23 mouse cellular contexts compared by ENCODE assay signal in the genomic region with DNA sequence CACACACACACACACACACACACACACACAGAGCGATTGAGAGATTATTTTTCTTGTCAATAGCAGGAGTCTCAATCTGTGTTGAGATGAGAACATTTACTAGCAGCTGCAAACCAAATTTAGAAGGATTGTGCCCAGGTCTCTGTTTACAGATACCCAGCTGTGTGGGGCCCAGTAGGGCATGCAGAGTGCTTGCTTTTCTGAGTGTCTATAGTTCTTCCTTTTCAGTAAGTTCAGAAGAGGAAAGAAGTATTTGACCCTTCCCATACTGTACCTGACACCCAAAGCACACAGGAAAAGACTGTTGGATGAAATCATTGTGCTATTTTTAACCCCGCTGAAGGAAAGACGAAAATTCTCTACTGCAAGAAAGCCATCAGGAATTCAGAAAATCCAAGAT.
DNase-seq lines count a peak whose midpoint lies in the region; ATAC-seq and TF ChIP-seq lines count a peak whose summit lies in the region.
"Had no signal": no experiment of that assay in that cellular context is flagged by ENCODE, and none has a peak within 500 bp of the region (broad histone marks: within the 10 kb centered on the region; RNA-seq: fewer than 3 reads in every experiment).

No protein-coding gene starts in this region.

- peaks cover 13% of the 10 kb centered on the region; the same call in 1 of the 2 replicates for H3K4me1 ChIP-seq in heart, embryonic 10.5 days
- H3K4me1 ChIP-seq in limb, embryonic 14.5 days (ENCODE audit: control insufficient read depth, insufficient read depth, low read length), result peaks cover 12% of the 10 kb centered on the region
- peaks cover 7% of the 10 kb centered on the region; the same call in 1 of the 2 replicates for H3K4me1 ChIP-seq in limb, embryonic 10.5 days
- H3K4me1 ChIP-seq: liver, embryonic 12.5 days; neural tube, embryonic 12.5 days had no signal

- peak overlapping the region; percentile 66; the same call in 1 of the 2 replicates for H3K27ac ChIP-seq in heart, embryonic 10.5 days
- H3K27ac ChIP-seq in limb, embryonic 14.5 days (replicated peaks; ENCODE audit: low read depth, low read length), result 0 out of 2 replicates have a peak overlapping the region, but pooled peaks have one; percentile 16
- no peak overlapping the region for H3K27ac ChIP-seq in limb, embryonic 10.5 days
- H3K27ac ChIP-seq: hindbrain, postnatal 0 days; kidney, embryonic 15.5 days; left cerebral cortex, adult 2 months; liver, embryonic 12.5 days; neural tube, embryonic 12.5 days had no signal

- peak; percentile 41; the same call in 1 of the 2 replicates for ATAC-seq in limb, embryonic 14.5 days (ENCODE audit: low FRiP score, low read depth)
- ATAC-seq: forebrain, embryonic 14.5 days; hindbrain, postnatal 0 days; intestine, postnatal 0 days; liver, embryonic 12.5 days had no signal

- H3K9ac ChIP-seq in limb, embryonic 14.5 days (ENCODE audit: low read depth, low read length, severe bottlenecking), result no peak overlapping the region
- H3K9ac ChIP-seq: kidney, embryonic 15.5 days; liver, embryonic 12.5 days; neural tube, embryonic 12.5 days had no signal

- H3K27me3 ChIP-seq in heart, embryonic 10.5 days (ENCODE audit: insufficient read depth, poor library complexity, severe bottlenecking), result no peaks in the 10 kb centered on the region
- no peaks in the 10 kb centered on the region for H3K27me3 ChIP-seq in limb, embryonic 14.5 days (ENCODE audit: control insufficient read depth, insufficient read depth, low read length)
- H3K27me3 ChIP-seq in limb, embryonic 10.5 days (ENCODE audit: low read depth, poor library complexity, severe bottlenecking), result no peaks in the 10 kb centered on the region
- H3K27me3 ChIP-seq: kidney, embryonic 15.5 days; liver, embryonic 12.5 days; neural tube, embryonic 12.5 days had no signal

- H3K36me3 ChIP-seq in heart, embryonic 10.5 days, result no peaks in the 10 kb centered on the region
- H3K36me3 ChIP-seq in limb, embryonic 14.5 days (ENCODE audit: control insufficient read depth, insufficient read depth, low read length), result no peaks in the 10 kb centered on the region
- H3K36me3 ChIP-seq in limb, embryonic 10.5 days, result no peaks in the 10 kb centered on the region
- H3K36me3 ChIP-seq: kidney, embryonic 15.5 days; liver, embryonic 12.5 days; neural tube, embryonic 12.5 days had no signal

- TF ChIP-seq POLR2A in limb, embryonic 14.5 days (IDR thresholded peaks at IDR 0.05; ENCODE audit: borderline replicate concordance, extremely low read depth, insufficient read depth, insufficient read length), result no peak

- no peak for DNase-seq in heart, embryonic 10.5 days (ENCODE audit: low spot score)
- no peak for DNase-seq in heart, adult 8-10 months (ENCODE audit: low spot score)
- no peak for DNase-seq in limb, embryonic 14.5 days (ENCODE audit: low spot score)
- no peak for DNase-seq in limb, embryonic 10.5 days (ENCODE audit: low spot score)
- peak; percentile 18 for DNase-seq in thymus, postnatal 0 days (ENCODE audit: low spot score)
- no peak for DNase-seq in thymus, postnatal 10 days (ENCODE audit: low spot score in 2 of 2)
- no peak for DNase-seq in testis, postnatal 10 days (ENCODE audit: low spot score)
- DNase-seq: B cell, adult 2 months; cerebellum, adult 8-10 months; gastrocnemius, postnatal 14 days; kidney, postnatal 4 days; layer of hippocampus, adult 9-11 months; left cerebral cortex, postnatal 4 days; lung, adult 2 months; right cerebral cortex, postnatal 4 days had no signal

- 55% methylated on average over 3 of the region's 3 CpGs for WGBS in heart, embryonic 10.5 days
- 58% methylated on average over 3 of the region's 3 CpGs for WGBS in limb, embryonic 14.5 days
- 90% methylated on average over 3 of the region's 3 CpGs for WGBS in limb, embryonic 10.5 days

- H3K4me2 ChIP-seq in limb, embryonic 14.5 days (replicated peaks; ENCODE audit: low read depth, low read length, severe bottlenecking), result no peak overlapping the region
- H3K4me2 ChIP-seq: kidney, embryonic 15.5 days; liver, embryonic 12.5 days; neural tube, embryonic 12.5 days had no signal

- H3K4me3 ChIP-seq in heart, embryonic 10.5 days, result no peak overlapping the region
- no peak overlapping the region for H3K4me3 ChIP-seq in limb, embryonic 14.5 days (replicated peaks; ENCODE audit: low read length)
- no peak overlapping the region for H3K4me3 ChIP-seq in limb, embryonic 10.5 days
- H3K4me3 ChIP-seq: erythroblast, embryonic 14.5 days; kidney, embryonic 15.5 days; left cerebral cortex, adult 2 months; liver, embryonic 12.5 days; neural tube, embryonic 12.5 days had no signal

- H3K9me3 ChIP-seq in heart, embryonic 10.5 days, result no peaks in the 10 kb centered on the region
- no peaks in the 10 kb centered on the region for H3K9me3 ChIP-seq in limb, embryonic 14.5 days (ENCODE audit: control insufficient read depth, low read length)
- no peaks in the 10 kb centered on the region for H3K9me3 ChIP-seq in limb, embryonic 10.5 days (replicated peaks)
- H3K9me3 ChIP-seq: kidney, embryonic 15.5 days; liver, embryonic 12.5 days; neural tube, embryonic 12.5 days had no signal
